Comparison of ENCODE assay signal across 15 mouse cellular contexts in genomic region chr12:72239230-72239894, GRCm38 (mm10). TPM values are rescaled to one million over a fixed set of nuclear protein-coding genes. Genes with fewer than 3 reads are reported as not detected.
DNase-seq lines count a peak whose midpoint lies in the region; ATAC-seq lines count a peak whose summit lies in the region.
"Had no signal": no experiment of that assay in that cellular context is flagged by ENCODE, and none has a peak within 500 bp of the region (broad histone marks: within the 10 kb centered on the region; RNA-seq: fewer than 3 reads in every experiment).

No protein-coding gene starts in this region.

- H3K36me3 ChIP-seq in forebrain, embryonic 15.5 days: no peaks in the 10 kb centered on the region
- H3K36me3 ChIP-seq in heart, embryonic 16.5 days (ENCODE audit: control insufficient read depth, insufficient read depth): no peaks in the 10 kb centered on the region
- no peaks in the 10 kb centered on the region for H3K36me3 ChIP-seq in neural tube, embryonic 14.5 days (ENCODE audit: control insufficient read depth, insufficient read depth, low read length)
- H3K36me3 ChIP-seq: G1E; neural tube, embryonic 12.5 days had no signal

- no peak overlapping the region for H3K4me2 ChIP-seq in forebrain, embryonic 15.5 days (replicated peaks)
- no peak overlapping the region for H3K4me2 ChIP-seq in heart, embryonic 16.5 days (ENCODE audit: low read depth, low read length)
- no peak overlapping the region for H3K4me2 ChIP-seq in neural tube, embryonic 14.5 days (ENCODE audit: low read depth, low read length)
- H3K4me2 ChIP-seq: neural tube, embryonic 12.5 days had no signal

- no peaks in the 10 kb centered on the region for H3K27me3 ChIP-seq in forebrain, embryonic 15.5 days
- peaks cover 24% of the 10 kb centered on the region for H3K27me3 ChIP-seq in heart, embryonic 16.5 days (ENCODE audit: control insufficient read depth, insufficient read depth, low read length)
- H3K27me3 ChIP-seq in neural tube, embryonic 14.5 days (ENCODE audit: control insufficient read depth, insufficient read depth, low read length): no peaks in the 10 kb centered on the region; the same call in 1 of the 2 replicates

- 0 out of 2 replicates have a peak overlapping the region, but pooled peaks have one; percentile 5 for H3K9ac ChIP-seq in forebrain, embryonic 15.5 days (replicated peaks)
- no peak overlapping the region for H3K9ac ChIP-seq in heart, embryonic 16.5 days (ENCODE audit: low read length)
- H3K9ac ChIP-seq in neural tube, embryonic 14.5 days (replicated peaks; ENCODE audit: low read depth, low read length): no peak overlapping the region
- H3K9ac ChIP-seq: neural tube, embryonic 12.5 days had no signal

- H3K27ac ChIP-seq in forebrain, embryonic 15.5 days (replicated peaks): peak overlapping the region; percentile 74
- no peak overlapping the region; the same call in 1 of the 2 replicates for H3K27ac ChIP-seq in heart, embryonic 16.5 days (ENCODE audit: low read length)
- peak overlapping the region; percentile 66 for H3K27ac ChIP-seq in neural tube, embryonic 14.5 days (ENCODE audit: low read depth, low read length)
- H3K27ac ChIP-seq: neural tube, embryonic 12.5 days had no signal

- peaks cover 32% of the 10 kb centered on the region for H3K4me1 ChIP-seq in forebrain, embryonic 15.5 days
- peaks cover 8% of the 10 kb centered on the region for H3K4me1 ChIP-seq in heart, embryonic 16.5 days (ENCODE audit: control insufficient read depth, insufficient read depth, low read length)
- 0 out of 2 replicates have a peak, but pooled peaks cover under 1% of the 10 kb centered on the region for H3K4me1 ChIP-seq in neural tube, embryonic 14.5 days (ENCODE audit: control insufficient read depth, insufficient read depth, low read length)

- peak; percentile 68 for DNase-seq in layer of hippocampus, adult 9-11 months
- no peak for DNase-seq in layer of hippocampus, postnatal 25 days (ENCODE audit: extremely low spot score in 1 of 2, low spot score in 1 of 2)
- DNase-seq in urinary bladder, postnatal 4 days (ENCODE audit: low spot score in 2 of 2): no peak
- DNase-seq in MN1 (ENCODE audit: low spot score): no peak
- DNase-seq: cerebellum, adult 2 months; kidney, postnatal 14 days; lung, postnatal 36 days; thymus, postnatal 14 days had no signal

- WGBS in forebrain, embryonic 15.5 days: 20% methylated on average over 12 of the region's 12 CpGs
- 43% methylated on average over 12 of the region's 12 CpGs for WGBS in heart, embryonic 16.5 days
- WGBS in neural tube, embryonic 14.5 days: 38% methylated on average over 12 of the region's 12 CpGs

- ATAC-seq in forebrain, embryonic 15.5 days (replicated peaks): no peak
- ATAC-seq in heart, embryonic 16.5 days (replicated peaks; ENCODE audit: extremely low read depth, insufficient read depth, low FRiP score): peak; percentile 74
- ATAC-seq in neural tube, embryonic 14.5 days (ENCODE audit: low read depth): no peak

- H3K9me3 ChIP-seq in forebrain, embryonic 15.5 days: no peaks in the 10 kb centered on the region
- no peaks in the 10 kb centered on the region for H3K9me3 ChIP-seq in heart, embryonic 16.5 days (replicated peaks; ENCODE audit: control insufficient read depth, low read length)
- no peaks in the 10 kb centered on the region for H3K9me3 ChIP-seq in neural tube, embryonic 14.5 days (ENCODE audit: control insufficient read depth, low read length)
- H3K9me3 ChIP-seq: G1E; neural tube, embryonic 12.5 days had no signal

- no peak overlapping the region for H3K4me3 ChIP-seq in forebrain, embryonic 15.5 days
- H3K4me3 ChIP-seq in heart, embryonic 16.5 days (ENCODE audit: low read length): no peak overlapping the region
- no peak overlapping the region for H3K4me3 ChIP-seq in neural tube, embryonic 14.5 days (ENCODE audit: low read depth, low read length)
- H3K4me3 ChIP-seq: neural tube, embryonic 12.5 days had no signal

RNA-seq across cellular contexts. Expression of gene Ccdc175, which starts 54.5 kb away (rescaled TPM):
- not detected for total RNA-seq in layer of hippocampus, postnatal 25 days (2021)
- not detected in 2 replicates for polyA plus RNA-seq in forebrain, embryonic 15.5 days (2015; fragmentation: Nextera tagmentation; extraction: Ambion mirVana)
- not detected in 2 replicates for polyA plus RNA-seq in heart, embryonic 16.5 days (2015; fragmentation: Nextera tagmentation; extraction: Ambion mirVana)
- 0.09 TPM in 1 of 2 replicates, not detected in the other for polyA plus RNA-seq in neural tube, embryonic 14.5 days (2014; fragmentation: Nextera tagmentation; extraction: Ambion mirVana)
- total RNA-seq: adrenal gland, adult 18-20 months; G1E; liver, adult 2 months had no signal
- polyA plus RNA-seq: cerebellum, adult 2 months; G1E; liver, adult 2 months; neural tube, embryonic 12.5 days had no signal
